Mouse (Mus musculus) liver, embryonic 14.5 days (tissue): Measurements from ENCODE around the gene Dhx29.

ENCODE experiments used
- CTCF ChIP-seq: IDR thresholded peaks from 2 replicates; pipeline ENCODE4 v1.5.1; 2016; ENCODE audit warnings: antibody characterized with exemption, low read depth, control low read depth
- EP300 ChIP-seq: IDR thresholded peaks from 2 replicates; pipeline ENCODE4 v1.6.1; 2016; ENCODE audit warnings: antibody characterized with exemption, low read depth

DNA sequence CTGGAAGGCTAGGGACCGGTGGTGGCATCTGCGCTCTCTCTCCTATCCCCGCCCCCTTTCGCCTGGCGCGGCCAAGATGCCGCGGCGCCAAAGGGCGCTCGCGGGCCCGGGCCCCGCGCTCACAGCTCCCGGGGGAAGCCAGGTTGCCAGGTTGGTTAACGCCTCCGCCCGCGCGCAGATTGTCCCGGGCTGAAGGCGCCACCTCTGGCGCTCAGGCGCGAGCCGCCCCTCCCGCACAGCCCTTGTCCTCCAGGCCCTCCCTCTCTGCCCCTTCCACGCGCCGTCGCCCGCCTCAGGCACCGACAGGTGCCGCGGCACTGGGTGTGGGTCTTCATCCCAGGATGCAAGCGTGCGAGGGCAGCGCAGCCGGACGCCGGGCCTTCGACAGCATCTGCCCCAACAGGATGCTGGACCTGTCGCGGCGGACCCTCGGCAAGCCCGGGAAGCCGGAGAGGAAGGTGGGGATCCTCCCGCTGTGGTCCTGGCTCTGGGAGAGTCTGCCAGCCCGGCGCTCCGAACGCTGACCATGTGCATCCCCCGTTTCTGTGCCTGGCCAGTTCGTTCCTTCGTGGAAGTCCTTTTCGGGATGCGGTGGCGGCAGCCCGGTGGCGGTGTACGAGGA, 66.4 kb downstream of the Dhx29 start, which contains the start of gene Mcidas:
- TF ChIP-seq CTCF = no peak
- no peak for TF ChIP-seq EP300
